Mouse (Mus musculus): ENCODE results near the gene Lmod1. TPM values are rescaled to one million over a fixed set of nuclear protein-coding genes. Genes with fewer than 3 reads are reported as not detected.
A peak's percentile ranks its signal among the peaks of the same experiment; 100 is the strongest.

The Lmod1 gene
- 1 to 10 TPM; 2.1 to 2.6 TPM for total RNA-seq (2021)
- 0.77 and 1.1 TPM in 2 replicates for polyA plus RNA-seq (2012; rRNA removed)
- long read RNA-seq, partial matches to known transcripts: 0 of 2 reads
- long read RNA-seq, other reads (novel, unspliced or antisense): 1 of 2 reads

DNA sequence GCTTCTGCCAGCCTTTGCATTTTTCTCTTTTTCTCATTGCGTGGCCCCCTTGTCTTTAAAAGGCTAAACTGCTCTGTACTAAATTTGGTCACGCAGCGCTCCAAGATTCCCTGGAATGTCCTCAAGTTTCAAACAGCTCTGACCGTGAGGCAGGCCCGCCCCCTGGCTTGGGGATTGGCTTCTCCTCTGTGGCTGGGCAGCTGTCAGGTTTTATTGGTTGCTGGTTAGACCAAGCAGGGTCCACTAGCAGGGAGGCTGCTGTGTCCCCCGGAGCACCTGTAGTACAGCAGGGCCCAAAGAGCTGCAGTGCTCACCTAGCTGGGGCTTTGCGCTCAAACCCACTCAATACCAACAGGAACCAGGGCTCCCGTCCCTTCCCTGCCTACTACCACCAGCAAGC, at the start of gene Lmod1:
TSS of gene Lmod1 (plus strand) at position 237 of the 400 bp plus-strand sequence.
- peak; percentile 15 for DNase-seq

DNA sequence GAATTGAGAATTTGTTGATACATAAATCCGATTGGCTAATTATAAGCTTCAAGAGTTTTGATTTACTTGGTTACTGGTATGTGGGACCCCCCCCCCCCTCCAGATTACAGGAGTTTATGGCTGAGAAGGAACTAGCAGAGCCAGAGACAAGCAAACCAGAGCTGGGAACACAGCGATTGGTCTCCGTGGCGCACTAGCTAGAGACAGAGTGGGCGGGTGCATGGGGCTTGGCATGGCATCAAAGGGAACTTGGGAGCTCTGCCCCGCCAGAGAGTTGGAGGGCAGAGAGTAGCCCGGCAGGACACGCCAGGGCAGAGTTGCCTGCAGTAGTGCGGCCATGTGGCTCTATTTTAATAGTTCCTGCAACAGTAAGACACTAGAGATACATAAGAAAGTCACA, 44.0 kb upstream of the Lmod1 start:
- DNase-seq: peak; percentile 91

DNA sequence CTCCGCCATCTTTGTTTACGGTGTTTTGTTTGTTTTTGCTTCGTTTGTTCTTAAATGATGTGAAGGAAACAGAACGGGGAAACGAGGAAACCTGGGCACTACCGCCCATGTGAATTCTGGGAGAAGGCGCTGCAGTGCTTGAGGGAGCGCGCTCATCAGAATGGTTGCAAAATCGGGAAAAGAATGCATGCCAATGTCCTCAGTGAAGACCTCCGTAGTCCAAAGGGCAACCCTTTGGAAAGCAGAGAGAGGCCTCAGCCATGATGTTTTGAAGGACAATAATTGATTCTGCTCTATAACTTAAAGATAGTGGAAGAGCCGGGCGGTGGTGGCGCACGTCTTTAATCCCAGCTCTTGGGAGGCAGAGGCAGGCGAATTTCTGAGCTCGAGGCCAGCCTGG, 42.8 kb upstream of the Lmod1 start:
- DNase-seq: no peak

DNA sequence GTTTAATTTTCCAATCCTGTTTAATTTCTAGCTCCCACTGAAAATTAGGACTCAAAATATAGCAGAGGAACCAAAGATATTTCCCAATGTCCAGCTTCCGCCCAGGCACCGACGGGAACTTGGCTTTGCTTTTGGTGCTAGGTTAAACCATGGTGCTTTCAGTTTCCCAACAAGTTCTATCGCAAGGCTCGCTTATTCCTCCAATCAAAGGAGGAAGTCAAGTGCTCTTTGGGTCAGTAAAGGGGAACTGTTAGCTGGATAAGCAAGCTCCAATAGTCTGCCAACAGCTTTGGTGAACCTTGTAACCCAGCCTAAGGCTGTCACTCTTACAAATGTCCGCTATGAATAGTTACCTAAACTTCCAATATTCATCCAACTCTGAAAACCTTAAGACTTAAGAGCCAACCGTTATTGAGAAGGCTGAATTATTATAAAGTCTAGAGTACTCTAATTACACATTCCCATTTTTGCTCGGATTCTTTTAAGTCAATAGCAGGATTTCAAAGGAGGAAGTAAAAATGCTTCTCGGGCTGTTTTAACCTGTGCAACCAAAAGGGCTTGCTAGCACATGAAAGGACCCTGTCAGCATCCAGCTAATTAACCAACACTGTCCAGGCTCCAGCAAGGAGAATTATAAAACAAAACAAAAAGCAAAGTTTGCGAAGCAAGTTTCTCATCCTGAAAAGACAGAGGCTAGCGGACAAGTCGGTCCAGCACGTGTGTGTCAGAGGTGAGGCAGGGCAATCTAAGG, 41.9 kb upstream of the Lmod1 start:
- peak; percentile 53 for DNase-seq

DNA sequence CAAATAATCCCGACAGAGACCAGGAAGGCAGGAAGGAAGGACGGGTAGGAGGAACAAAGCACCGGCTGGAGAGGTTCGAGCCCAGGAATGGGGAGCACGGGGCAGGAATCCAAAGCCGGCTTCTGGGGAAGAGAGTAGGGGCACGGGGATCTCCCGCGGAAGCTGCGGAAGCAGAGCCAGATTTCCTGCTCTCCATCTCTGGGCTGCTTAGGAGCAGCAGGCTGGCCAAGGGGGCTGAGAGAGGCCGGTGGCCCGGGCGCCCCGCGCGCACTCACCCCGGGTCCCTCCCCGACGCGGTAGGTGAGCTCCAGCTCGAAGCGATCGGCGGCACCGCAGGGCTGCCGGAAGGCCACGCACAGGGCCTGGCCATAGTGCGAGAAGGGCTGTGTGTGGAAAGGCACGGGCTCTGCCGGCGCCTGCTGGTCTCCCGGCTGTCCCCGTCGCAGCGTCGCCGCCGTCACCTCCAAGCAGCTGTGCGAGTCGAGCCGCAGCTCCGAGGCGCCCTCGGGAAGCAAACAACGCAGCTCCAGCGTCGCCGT, 41.3 kb upstream of the Lmod1 start:
- no peak for DNase-seq

DNA sequence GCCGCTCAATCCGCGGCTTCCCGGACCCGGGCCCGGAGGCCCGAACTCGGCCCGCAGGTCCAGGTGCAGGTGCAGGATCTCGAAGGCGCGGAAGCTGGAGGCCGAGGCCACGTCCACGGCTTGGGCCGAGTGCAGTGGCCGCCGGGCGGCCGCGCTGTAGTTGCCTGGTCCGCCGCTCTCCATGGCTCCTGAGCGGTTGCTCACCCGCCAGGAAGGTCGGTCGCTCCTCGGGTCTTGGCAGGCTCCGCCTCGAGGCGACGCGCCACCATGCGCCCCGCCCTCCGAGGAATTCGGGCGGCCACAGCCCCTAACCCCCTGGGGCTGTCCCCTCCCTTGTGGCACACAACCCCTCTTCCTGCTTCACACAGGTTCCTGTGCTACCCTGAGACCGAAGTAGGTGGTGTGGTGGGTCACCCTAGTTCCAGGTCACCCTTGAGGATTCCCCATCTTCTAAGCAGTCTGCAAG, 40.7 kb upstream of the Lmod1 start, which contains the start of gene Rnpep:
TSS of gene Rnpep (minus strand) at position 259 of the 466 bp plus-strand sequence.
- peak; percentile 89 for DNase-seq

DNA sequence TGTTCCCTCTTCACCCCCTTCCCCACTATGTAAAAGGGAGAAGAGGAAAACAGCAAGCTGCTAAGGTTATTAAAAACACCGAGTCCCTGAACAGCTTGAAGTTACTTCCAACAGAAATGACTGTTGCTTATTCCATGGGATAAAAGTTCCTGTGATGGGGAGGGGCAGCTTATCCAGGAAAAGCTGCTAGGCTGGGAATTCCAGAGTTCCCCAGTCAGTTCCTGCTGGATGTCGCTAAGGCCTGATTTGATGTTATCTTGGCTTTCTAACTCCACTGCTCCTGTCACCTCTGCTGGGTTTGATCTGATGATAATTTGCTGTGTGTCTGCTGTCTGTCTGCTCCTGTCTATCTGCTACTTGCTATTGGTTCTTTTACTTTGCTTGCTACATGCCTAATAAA, 38.3 kb upstream of the Lmod1 start:
- no peak for DNase-seq

DNA sequence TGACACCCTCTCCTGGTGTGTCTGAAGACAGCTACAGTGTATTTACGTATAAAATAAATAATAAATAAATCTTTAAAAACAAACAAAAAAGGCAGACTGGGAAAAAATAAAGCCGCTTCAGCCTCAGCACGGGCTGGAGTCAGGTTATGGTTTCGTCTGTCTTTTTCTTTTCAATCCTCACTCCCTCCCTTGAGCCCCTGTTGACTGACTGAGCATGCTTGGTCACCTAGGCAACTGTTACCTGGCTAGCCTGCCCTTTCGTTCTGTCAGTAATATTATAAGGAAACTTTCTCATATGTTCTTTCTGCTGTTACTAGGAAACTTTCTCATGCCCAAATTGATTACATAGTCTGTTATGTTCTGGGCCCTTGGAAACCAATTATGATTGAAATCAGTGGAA, 33.7 kb upstream of the Lmod1 start:
- DNase-seq: no peak

DNA sequence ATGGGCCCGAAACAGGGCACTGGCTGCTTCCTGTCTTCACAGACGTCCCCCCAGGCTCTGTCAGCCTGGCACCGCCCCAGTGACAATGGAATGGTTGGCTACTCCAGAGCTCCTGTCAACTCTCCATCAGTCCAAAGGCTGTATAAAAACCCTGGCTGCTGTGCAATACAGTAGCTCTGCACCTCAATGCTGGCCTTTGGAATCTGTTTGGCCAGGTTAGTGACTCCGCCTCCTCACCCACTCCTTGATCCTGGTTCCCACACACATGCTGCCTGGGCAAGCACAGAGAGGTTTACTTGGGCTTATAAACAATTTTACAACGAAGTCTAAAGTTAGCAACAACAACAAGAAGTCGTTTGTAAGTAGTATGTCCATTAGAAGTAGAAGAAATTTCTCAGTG, 13.3 kb upstream of the Lmod1 start:
- peak; percentile 14 for DNase-seq

DNA sequence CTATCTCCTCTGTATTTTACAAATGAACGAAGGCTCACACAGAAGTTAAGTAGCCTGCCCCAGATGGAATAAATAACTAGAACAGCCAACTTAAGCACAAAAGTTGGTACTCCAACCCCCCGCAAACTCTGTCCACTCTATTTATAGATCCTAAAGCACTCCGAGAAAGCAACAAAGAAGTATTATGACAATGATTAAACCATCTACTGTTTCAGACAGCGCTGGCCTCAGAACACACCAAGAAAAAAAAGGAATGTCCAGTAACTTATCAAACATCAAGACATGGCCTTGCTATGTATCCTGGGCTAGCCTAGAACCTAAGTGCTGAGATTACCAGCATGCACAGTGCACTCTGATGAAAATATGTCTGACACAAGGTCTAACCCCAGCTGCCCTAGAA, 12.4 kb upstream of the Lmod1 start:
- DNase-seq: no peak

DNA sequence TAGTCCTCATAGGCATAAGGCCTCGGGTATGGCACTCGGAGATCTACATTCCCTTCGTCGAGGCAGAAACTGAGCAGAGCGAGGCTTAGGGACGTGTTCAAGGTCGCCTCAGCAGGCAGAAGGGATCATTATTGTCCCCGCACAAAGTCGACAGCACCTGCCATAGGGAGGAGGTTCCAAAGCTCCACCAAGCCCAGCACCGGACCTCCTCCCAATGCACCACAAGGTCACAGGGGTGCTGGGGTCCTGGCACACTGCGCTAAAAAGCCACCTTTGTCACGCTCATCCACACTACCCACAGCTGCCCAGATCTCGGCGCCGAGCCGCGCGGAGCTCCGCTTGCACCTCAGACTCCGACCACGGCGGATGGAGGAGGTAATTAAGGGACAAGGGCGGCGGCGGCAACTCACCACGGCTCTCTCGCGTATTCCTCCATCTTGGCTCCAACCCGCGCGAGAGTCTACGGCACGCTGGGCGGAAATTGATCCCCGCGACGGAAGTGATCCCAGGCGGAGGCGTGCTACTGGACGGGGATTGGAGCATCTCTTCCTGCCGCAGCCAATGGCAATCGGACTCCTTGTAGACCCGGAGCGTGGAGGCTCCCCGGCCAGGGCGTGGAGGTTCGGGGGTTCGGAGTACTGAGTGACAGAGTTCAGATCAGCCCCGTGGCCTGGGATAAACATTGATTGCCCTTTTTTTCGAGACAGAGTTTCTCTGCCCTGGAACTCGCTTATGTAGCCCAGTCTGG, 11.1 kb upstream of the Lmod1 start, which contains the start of gene Timm17a:
TSS of gene Timm17a (minus strand) at position 495 of the 748 bp plus-strand sequence.
- peak; percentile 95 for DNase-seq

DNA sequence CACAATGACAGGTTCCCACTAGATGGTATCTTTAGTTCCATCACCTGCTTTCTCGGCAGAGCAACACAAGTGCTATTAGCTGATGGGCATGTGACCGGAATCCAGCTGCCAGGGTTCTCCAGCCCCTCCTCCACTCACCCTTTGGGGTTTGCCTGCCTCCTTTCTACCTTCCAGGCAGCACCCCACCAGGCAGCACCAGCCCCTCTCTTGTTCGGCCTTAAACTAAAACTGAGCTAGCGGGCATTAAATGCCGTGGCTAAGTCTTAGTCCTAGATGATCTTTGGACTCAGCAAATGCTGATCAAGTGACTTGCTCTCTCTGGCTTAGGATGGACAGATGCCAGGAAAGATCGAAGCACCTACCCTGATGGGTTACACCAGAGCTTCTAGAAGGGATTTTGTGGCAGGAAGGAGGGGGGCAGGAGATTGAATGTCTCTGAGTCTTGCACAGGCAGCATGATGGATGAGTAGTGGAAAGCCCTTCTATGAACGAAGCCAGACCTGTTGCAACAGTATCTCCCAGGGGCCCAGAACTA, 1.2 kb upstream of the Lmod1 start:
- DNase-seq: no peak

DNA sequence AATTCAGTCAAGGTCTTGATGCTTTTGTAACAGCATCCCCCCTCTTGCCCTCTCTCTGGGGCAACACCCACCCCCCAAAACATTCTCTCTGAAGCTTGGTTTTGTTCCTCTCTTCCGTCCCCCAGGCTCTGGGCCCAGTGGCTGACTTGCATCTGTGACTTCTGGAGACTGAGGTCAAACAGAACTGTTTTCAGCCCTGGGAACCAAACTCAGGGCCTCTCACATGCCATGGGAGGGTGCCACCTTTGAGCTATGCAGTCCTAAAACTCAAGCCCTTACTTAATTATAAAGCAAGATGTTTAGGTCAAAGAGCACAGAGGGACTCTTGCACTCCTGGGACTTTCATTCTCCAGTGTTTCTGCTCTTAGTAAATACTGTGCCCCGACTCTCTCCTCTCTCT, 1.3 kb downstream of the Lmod1 start:
- no peak for DNase-seq

DNA sequence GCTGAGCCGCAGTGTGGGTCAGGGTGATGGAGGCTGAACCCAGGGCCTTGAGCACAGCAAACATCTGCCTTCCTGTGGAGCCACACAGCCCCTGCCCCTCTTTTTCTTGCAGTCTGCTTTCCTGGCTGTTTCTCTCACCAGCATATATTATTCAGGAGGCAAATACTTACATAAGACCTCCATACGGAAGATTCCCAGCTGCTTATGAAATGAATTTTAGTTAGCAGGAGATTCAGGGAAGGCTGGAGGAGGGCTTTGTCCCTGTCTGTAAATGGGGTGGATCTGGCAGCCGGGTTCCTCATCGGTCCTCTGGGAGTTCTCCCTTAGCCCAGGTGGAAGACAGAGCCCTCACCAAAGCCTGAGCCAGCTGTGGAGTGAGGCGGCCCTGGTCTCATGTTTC, 3.8 kb downstream of the Lmod1 start:
- no peak for DNase-seq

DNA sequence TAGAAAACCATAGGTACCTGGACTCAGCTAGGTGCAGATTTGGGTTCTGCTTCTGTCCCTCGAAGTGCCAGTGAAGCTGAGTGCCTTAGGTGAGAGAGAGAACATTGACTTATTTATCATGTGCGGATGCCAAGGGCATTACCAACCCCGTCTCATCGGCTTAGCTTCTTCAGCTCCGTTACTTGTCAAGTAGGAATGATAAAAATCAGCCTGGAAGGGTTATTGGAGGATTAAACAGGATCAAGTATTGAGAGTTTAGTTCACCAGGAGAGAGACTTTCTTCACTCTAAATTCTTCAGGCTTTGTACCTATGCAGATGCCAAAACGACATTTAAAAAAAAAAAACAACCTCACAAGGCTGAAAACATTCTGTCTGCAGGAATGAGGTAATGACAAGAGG, 6.0 kb downstream of the Lmod1 start:
- DNase-seq: no peak

DNA sequence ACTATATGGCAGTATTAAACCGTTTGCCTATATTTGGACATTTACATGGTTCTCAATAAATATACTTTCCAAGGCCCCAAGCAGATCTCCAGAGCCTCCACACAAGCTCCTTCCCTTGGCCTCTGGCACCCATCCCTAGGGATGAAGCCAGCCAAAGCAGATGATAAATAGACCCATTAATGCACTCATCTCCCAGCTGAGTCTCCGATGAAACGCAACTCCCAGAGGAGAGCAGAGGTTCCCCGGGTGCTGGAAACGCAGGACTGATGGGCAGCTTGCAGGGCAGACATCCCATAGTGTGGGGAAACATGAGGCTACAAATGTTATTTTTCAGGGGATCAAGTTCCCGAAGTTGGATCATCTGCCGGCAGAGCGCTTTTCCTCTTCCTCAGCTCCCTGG, 17.3 kb downstream of the Lmod1 start:
- DNase-seq: no peak

DNA sequence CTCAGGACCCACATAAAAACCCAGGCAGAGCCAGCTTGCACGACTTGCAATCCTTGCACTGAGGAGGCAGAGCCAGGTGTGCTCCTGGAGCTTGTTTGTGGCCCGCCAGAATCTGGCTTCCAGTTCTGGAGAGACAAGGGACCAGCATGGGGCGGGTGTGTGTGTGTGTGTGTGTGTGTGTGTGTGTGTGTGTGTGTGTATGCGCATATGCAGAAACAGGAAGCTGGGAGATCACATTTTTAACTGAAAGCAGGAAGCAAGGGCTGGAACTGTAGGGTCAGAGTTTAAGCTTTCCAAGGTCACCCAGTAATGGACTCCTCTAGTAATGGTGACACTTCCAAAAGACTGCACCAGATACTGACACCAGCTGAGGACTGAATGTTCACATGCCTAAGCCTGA, 19.4 kb downstream of the Lmod1 start:
- no peak for DNase-seq

DNA sequence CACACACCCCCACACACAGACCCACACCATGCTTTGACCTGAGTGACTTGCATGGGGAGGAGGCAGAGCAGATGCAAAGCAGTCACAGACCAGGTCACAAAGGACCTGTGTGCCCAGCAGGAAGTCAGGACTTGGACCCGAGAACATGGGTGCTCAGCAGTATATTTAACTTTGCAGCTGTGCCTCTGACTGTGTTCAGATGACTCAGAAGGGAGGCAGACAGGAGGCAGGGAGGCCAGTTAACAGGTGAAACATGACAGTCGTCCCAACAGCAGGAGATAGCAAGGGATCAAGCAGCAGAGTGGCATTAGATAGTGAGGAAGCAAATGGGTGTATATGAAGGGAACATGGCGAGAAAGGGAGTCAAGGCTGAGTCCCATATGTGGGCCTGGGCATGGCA, 22.3 kb downstream of the Lmod1 start:
- no peak for DNase-seq

DNA sequence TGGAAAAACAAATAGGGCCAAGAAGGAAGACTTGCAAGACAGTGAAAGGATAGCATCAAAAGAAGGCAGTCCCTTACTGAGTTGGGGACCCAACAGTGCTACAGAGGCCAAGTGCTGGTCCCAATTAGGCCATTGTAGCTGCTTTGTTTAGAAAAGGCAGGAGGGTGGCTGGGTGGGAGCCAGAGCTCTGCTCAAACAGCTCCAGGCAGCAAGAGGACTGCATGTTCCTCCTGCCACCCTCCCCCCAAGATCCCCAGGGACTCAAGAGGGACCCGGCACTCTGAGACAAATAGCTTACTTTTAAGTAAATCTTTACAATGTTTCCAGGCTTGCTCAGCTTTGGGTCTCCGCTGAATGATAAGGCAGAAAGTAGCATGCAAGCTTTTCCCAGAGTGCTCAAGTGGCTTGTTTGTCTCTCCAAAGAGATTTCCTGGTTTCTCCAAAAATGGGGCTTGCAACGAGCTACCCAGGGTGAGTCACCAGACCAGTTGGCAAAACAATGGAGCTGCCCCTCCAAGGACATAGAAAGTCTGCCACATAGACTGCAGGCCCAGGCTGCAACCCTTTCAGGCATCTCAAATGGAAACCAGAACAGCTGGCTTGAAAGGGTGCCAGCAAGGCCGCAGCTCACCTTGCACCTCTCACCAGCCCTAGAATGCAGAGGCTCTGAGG, 23.0 kb downstream of the Lmod1 start:
- peak; percentile 80 for DNase-seq

DNA sequence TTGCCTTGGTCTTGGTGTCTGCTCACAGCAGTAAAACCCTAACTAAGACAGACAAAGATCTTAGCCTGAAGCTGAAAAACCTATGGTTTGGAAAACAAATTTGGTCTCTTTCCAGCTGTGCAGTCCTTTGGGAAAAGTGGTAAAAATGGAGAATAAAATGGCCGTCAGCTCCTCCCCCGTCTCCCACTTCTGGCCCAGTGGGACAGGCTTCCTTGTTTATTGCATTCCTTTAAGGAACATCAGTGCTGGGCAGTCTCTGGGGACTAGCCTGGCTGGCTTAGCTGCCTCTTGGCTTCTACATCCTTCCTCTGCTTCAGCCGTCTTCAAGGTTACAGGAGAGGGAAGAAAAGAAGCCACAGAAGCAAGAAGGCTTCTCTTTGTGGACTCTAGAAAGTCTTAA, 27.3 kb downstream of the Lmod1 start:
- DNase-seq: peak; percentile 34

DNA sequence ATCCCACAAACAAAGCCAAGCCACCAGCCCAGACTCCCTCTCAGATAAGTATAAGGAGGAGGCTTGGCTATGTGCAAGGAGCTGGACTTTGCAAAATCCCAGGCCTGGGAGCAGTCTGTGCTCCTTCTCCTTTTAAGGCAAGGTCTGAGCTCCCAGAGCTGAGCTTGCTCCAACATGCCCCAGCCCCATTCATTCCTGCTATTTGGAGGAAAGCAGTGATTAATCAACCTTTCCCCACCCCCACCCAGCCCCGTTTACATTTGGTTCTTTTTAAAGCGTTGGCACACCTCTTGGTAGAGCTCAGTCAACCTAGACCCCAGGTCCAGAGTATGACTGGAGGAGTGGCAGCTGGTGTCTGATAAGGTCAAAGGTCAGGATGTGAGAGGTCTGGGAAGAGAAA, 34.5 kb downstream of the Lmod1 start:
- DNase-seq: no peak

DNA sequence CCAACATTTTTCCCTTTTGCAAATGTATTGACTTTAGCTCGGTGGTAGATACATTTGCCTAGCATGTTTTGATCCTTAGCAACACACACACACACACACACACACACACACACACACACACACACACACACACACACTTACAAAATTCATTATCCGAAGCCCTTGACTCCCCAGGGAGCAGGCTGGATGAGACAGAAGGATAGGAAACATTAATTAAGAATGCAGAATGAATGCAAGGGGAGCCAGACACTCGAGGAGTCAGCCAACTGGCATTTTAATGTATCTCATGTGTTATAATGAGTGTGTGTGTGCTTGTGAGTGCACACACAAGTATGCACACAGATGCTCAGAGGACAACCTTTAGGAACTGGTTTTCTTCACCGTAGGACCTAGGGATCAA, 36.9 kb downstream of the Lmod1 start:
- DNase-seq: no peak

All from adrenal gland, adult 2 months (tissue).